Mouse (Mus musculus) thymus, adult 18-20 months (tissue): ENCODE results near the gene Rreb1.
A peak's percentile ranks its signal among the peaks of the same experiment; 100 is the strongest.

Source experiments
- DNase-seq, 2 experiments: peaks; one replicate each; pipeline ENCODE4 v3.0.0; 2022; ENCODE audit warnings: mixed read lengths in 2 of 2

Gene Rreb1

DNA sequence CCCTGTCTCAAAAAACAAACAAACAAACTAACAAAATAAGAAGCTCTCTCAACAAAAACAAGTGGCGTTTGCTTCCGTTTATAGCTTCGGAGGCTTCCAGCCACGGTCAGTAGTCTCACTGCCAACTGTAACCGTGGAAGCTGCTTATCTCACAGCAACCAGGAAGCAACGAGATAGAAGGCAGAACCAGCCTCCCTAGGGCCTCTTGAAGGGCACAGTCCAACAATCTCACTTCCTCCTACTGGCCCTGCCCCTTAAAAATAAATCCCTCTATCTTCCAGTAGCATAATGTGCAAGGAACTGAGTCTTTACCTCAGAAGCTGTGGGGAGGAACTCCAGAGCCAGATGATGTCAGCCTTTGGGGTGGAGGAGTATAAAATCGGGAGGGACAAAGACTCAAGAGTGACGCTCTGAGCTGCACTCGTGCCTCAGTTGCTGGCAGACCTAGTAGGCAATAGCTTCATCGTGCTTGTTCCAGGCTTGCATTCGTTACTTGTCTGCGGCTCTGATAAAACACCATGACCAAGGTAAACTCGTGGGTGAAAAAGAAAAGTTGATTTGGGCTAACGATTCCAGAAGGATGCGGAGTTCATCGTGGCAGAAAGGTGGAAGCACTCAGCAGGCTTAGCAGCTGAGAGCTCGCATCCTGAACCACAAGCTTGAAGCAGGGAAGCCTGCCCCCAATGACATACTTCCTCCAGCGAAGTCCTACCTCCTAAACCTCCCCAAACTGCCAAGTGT lies 180.5 kb downstream of the Rreb1 start:
- no peak for DNase-seq

DNA sequence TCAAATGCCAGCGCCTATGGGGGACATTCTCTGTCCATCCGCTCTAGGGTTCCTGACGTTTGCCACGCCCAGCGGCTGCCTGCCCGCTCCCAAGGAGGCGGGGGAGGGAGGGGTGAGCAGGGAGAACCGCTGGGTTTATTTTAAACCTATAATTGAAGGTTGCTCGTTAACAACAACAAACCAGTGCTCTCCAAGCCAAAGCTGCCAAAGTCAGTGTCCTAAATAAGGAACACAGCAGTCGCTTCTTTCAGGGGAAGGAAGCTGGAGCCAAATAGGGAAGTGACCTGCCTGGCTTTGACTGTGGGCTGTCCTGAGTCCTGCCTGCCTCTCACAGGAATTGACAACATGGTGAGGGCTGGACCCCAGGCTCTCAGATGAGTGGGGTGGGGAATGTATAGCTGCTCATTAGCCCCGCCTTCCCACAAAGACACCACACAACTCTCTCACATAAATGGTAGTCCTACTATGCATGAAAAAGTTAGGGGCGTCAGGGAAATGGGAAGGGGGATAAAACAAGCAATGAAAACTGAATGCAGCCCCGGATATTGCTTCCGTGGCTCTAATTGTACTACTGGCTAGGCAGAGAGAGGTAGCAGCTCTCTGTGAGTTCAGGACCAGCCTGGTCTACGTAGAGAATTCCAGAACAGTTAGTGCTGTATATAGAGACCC lies 181.2 kb downstream of the Rreb1 start:
- DNase-seq, result no peak

DNA sequence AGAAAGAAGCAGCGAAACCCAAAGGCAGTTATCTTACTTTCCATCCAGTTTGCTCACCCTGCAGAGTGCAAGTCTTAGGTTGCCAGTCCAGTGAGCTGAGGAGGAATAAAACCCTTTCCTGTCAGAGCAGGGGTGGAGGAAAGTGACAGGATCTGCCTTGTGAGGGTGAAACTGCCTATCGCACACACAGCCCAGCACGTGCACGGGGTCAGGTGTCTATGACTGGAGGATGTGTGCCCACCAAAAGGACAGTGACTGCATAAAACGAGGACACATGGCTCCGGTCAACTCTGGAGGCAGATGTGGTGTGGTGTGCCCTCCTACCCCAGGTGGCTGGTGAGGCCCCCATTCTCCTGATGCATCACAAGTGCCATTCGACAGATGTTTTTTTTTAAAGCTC lies 181.7 kb downstream of the Rreb1 start:
- DNase-seq, result no peak

DNA sequence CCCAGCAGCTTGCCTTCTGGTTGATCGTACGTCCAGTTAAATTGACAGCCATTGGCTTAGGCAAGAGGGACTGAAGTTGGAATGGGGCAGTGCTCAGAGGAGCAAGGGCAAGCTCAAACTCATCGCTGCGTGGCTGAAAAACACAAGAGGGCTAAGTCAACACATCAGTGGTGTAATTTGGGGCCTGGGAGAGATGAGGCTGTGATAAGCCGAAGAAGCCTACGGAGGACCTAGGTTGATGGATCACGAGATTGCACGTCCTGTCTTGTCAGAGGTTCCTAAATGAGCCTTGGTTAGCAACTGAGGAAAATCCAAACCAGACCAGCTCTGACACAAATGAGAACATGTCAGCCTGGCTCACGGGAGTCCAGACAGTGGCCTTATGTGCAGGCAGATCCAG lies 184.3 kb downstream of the Rreb1 start:
- DNase-seq, result no peak

DNA sequence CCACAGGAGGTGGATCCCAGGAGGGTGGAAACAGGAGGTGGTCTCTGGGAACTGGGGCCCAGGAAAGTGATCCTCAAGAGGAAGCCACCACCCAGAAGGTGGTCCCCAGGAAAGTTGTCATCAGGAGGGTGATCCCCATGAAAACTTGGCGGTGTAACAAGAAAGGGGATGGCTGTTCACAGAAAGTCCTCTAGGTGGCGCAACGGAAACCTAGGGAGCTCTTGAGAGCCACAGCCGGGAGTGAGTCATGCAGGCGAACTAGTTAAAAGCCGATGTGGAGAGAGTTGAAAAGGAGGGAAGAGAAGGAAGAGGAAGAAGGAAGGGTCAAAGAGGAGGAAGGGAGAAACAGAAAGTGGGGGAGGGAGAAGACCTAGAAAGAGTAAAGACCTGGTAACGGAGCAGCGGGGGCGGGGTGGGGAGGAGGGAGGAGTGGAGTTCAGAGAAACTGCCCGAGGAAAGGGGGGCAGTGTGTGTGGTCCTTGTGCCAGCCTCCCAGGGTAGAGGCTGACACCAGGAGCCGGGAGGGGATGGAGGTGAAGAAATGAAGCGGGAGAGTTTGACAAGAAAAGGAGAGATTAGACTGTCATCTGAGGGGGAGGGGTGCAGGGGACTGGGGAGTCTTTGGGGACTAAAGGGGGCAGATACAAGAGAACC lies 185.3 kb downstream of the Rreb1 start:
- DNase-seq, result peak; percentile 40 to 62

DNA sequence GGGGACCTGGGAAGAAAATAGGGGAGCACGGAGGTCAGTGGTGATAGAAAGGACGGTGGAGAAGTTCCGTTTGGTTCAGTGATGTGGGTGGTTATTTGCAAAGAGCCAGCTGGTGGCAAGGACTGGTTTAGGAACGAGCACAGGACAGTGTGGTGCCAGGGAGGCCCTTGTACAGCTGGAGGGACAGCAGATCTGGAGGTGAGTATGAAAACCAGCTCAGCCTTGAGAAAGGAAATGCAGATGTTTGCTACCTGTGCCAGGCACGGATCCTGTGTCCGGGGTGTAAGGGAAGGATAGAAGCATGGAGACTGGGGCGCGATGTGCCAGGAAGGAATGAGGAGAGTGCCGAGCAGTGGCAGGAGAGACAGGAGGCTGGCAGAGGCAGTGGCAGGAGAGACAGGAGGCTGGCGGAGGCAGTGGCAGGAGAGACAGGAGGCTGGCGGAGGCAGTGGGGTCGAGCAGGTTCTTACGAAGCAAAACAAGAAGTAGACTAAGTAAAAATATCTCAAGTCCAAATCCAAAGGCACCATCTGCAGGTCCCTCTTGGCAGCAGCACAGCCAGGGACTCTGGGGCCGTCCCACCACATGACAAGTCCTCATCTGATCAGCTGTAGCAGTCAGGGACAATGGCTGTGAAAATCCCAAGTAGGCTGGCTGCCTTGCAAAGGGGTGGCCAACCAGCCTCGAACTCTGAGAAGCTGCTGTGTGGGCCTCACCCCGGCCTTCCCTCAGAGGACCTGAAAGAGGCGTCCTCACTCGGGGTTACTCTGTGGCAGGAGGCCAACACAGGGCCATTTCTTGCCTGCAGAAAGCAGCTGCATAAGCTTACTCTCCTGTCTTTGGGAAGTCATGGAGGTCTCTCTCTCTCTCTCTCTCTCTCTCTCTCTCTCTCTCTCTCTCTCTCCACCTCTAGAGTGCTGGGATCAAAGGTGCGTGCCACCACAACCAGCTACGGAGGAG lies 186.2 kb downstream of the Rreb1 start:
- no peak for DNase-seq

DNA sequence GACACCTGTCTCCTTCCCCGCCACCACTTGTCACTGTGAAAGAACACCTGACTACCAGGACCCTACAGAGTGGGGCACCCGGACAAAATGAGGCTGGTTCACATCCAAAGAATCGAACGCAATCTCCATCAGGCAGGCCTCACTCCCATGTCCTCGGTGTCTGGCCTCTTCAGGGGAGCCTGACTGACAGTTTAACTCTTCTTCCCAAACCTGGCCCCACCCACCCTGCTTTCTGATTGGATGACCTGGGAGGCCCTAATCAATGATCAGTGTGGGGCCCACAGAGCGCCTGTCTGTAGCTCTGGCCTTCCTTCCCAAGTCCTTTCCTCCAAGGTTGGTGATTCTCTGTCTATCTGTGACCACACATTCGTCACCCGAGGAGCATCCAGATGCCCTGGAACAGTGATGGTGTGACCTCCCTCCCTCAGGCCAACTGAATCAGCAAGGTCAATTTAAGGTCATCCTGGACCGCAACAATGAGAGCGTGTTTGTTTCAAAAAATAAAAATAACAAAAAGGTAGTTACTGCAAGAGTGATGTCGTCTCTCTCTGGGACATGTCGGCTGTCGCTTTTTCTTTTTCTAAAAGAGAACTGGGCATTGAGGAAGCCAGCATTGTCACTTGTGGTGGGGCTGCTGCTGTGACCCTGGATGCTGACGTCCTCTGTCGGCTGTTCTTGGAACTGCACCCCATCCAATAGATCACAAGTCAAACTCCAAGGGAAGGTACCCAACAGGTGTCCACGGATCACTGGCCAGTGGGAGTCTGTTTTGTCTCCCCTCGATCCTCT lies 187.1 kb downstream of the Rreb1 start:
- DNase-seq, result no peak

DNA sequence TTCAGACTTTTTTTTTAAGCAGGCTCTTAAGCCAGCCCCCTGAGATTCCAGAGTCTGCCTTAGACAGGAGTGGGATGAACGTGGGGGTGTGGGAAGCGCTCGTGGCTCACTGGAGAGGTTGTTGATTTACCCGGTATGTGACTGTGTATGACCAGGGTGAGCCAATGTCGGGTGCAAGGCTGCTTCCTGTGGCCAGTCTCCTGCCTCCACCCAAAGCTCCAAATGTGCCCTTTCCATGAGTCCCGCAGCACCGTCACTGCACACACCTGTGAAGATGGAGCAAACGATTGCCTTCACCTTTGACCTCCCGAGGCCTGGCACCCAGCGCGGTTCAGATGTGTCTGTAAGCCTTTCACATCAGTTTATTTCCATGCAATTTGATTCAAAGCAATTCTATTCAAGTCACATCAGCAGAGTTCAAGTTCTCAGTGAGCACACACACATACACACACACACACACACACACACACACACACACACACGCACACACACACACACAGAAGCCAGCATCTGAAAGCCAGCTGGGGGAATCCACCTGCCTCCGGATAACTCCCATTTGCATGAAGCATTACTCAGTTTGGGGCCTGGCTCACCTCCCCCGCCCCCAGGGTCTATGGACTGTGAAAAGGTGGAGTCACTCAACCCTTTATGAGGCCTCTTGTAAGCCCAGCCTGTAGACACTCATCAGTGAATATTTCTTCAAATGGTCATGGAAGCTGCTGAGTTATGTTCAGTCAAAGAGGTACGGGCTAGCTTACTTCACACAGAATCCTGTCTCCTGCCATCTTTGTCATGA lies 188.3 kb downstream of the Rreb1 start:
- DNase-seq, result no peak

DNA sequence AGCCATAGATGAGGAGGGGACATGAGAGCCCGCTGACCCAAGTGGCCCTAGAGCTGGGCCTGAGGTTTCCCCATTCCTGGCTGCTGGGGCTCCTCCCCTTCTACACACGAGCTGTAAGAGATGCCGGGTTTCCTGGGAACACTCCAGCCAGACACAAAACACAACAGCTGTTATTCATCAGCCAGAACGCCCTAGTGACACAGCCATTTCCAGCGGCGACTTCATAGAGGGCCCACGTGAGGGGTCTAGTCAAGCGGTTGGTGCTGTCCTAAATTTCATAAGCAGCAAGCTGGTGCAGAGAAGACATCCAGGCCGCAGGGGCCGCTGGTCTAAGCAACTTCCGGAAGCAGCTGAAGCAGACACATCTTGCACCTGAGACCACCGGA lies 188.8 kb downstream of the Rreb1 start:
- DNase-seq, result no peak

DNA sequence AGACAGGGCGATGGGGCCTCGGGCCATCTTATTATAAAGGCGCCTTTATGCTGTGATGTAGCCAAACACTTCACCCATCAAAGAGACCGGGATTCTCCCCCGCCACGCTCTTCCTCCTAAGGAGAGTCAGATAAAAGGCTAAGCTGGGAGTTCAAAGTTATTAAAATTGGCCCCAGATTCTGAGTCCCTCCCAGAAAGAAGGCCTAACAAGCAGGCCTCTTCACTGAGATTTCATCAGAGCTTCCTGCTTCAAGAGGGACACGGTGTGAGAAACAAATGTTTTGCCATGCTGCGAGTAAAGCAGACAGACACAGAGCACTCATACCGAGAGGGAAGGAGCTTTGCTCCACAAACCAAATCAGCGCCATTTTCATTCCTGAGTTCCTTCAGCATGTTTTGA lies 189.4 kb downstream of the Rreb1 start:
- no peak for DNase-seq

DNA sequence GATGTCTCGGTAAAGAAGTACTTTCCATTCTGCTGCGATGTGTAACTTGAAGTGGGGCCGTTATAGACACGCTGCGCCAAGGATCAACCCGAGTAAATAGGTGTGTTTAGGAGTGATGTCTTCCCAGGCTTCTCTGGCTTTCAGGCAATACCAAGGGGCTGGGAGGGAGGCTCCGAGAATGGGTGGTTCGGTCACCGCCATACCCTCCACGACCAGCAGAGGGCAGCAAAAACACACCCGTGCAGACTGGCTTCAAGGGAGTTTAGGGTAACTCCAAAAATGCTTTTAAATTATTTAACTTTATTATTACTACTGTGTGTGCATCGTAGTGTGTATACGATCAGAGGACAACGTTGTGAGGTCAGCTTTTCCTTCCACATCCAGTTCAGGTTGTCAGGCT lies 191.1 kb downstream of the Rreb1 start:
- peak; percentile 58 to 61 for DNase-seq

DNA sequence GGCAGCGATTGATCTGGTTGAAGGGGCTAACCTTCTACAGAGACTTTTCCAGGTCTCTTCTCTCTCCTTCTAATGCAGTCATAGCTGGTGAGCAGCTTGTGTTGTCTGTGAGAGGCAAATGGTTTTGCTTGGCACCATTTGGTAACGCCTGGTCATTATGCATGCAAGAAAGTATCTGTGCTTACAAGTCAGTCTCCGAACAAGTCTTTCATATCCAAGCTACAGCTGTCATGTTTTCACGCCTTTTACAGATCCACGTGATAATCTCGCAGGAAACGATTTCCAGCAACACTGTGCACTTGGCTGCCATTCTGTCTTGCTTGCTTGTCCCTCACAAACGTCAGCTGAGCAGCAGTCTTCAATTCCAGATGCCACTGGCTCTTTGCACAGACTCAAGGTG lies 191.8 kb downstream of the Rreb1 start:
- DNase-seq, result no peak

DNA sequence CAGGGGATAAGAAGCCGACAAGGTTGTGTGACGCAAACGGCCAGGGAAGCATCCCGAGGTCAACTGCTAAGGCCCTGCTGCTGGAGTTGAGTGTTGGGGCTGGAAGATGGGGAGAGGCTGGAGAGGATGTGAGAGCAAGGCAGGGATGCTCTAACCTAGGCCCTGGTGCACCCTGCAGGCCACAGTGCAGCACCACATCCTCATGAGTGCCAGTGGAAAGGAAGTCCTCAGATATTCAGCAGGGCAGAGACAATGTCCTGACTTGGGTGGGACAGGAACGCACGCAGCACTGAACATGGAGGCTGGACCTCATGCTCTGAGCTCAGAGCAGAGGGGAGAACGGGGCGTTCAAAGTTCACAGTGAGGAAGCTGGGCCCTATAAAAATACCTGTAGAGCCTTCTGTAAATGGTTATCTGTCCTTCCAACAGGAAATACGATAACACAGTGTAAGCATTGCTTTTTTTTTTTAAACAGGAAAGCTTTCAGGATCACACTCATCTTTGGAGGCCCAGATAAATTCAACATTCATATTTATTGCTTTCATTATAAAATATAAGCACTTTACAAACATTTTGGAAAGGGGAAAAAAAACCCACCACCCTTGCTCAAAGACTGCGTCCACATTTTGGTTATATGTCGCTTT lies 192.8 kb downstream of the Rreb1 start:
- no peak for DNase-seq

DNA sequence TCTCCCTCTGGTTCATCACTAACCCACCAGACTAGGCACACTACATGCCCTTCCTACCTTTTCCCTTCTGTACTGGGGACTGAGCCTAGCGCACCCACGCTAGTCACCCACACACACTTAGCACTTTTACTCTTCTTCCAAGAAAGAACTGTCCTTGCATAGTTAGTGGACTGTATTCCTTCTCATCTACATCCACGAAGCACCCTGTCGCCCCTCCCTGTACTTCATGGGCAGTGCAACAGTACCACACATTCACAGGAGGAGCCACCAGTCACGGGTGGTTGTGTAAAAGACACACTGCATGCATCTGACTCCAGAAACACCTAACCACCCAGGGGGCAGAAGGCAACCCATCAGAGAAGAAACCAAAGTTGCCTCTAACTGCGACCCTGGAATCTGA lies 195.8 kb downstream of the Rreb1 start:
- no peak for DNase-seq

DNA sequence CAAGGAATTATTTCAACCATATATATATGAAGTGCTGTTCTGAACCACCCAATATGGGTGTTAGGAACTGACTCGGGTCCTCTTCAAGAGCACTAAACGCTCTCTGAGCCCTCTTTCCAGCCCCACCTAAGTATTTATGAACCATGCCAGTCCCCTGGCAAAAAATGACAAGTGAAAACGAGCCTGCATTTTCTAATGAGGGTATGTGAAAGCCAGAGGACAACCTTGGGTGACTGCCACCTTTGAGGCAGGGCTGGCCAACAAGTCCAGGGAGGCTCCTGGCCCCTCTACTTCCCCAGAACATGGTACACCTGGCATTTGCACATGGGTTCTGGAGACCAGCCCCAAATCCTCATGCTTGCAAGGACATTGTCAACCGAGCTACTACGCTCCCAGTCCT lies 196.5 kb downstream of the Rreb1 start:
- DNase-seq, result no peak

DNA sequence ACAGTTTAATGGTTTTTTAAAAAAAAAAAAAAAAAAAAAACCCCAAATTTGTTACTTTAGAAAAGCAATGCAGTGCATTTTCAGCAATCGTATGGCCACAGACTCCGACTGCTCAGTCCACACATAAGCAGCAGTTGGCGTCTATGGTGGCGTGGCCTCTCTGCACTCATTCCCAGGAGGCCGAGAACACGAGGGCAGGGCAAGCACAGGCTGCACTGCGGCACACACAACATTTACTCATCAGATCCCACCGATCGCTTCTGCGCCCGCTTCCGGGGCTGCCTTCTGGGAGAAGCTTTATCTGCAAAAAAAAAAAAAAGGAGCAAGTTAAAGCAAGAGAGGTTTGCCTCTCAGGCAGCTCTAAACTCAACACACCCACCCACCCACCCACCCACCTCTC lies 201.3 kb downstream of the Rreb1 start:
- DNase-seq, result no peak

DNA sequence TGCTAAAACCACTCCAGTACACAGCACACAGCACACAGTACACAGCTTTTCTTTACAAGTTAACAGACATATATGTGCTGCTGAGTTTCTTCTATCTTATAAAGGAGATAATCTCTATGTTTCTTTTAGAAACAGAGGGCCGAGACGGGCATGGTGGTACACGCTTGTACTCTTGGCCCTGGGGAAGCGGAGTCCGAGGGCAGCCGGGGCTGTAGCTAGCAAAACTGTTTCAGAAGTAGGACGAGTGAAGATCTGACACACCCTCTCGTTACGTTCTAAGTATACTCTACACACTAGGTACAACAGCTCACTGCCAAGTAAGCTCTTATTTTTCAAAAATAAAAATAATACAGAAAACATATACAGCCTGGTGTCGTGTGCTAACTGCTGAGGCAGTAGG lies 202.1 kb downstream of the Rreb1 start:
- DNase-seq, result no peak

DNA sequence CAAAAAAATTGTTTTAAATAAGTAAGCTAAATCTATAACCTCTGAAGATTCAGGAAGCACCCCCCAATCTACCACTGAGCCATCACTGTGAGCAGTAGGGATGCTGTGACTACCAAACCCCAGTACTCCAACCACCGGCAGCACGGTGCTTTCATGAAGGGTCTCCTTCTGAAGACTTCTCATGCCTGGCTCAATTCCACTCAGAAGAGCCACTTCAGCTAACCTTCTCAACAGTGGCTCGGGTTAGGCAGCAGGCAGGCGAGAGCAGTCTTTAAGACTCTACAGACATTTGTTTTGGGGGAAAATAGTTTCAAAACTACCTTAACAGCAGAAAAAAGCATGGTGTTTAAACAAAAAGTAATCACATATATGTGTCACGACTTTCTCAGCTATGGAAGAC lies 202.9 kb downstream of the Rreb1 start:
- no peak for DNase-seq

DNA sequence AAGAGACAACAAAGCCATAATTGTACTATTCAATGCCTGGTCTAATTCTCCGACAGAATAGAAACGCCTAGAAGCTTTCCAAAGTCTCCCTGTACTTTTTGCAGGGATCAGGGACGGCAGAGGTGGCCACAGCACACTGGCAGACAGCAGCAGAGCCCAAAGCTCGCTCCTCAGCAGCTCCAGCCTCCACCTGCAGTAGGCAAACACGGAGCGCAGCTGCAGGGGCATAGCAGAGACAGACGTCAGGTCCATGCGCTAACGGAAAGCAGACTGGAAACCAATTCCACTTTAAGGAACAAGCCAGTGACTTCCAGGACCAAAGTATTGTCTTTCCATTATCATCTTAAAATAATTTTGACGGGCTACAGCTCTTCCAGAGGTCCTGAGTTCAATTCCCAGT lies 208.0 kb downstream of the Rreb1 start:
- DNase-seq, result no peak

DNA sequence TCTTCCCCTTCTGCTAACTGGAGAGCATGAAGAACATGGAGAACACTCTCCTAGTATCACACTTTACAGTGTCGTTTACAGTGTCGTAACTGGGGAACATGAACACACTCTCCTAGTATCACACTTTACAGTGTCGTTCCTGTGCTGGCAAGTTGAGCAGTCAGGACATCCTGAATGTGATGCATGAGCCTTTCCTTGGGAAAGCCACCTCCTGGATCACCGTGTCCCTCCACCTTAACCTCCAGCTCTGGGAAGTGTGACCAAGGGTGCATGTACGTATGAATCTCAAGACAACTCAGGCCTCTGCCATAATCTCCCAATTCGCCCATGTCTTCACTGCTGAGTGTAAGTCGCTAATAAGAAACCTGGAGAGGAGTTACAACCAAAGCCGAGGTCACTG lies 211.5 kb downstream of the Rreb1 start:
- no peak for DNase-seq
